18 mouse cellular contexts compared by ENCODE assay signal in genomic region chr5:128620408-128620807, GRCm38 (mm10). TPM values are rescaled to one million over a fixed set of nuclear protein-coding genes. Genes with fewer than 3 reads are reported as not detected.
A peak's percentile ranks its signal among the peaks of the same experiment; 100 is the strongest.
DNase-seq lines count a peak whose midpoint lies in the region; ATAC-seq and TF ChIP-seq lines count a peak whose summit lies in the region.
"Had no signal": no experiment of that assay in that cellular context is flagged by ENCODE, and none has a peak within 500 bp of the region (broad histone marks: within the 10 kb centered on the region; RNA-seq: fewer than 3 reads in every experiment).

No protein-coding gene starts in this region.

- H3K4me3 ChIP-seq in intestine, embryonic 15.5 days (replicated peaks) = no peak overlapping the region
- no peak overlapping the region for H3K4me3 ChIP-seq in intestine, postnatal 0 days (ENCODE audit: low read depth, low read length)
- no peak overlapping the region for H3K4me3 ChIP-seq in embryonic facial prominence, embryonic 11.5 days (ENCODE audit: low read depth, low read length)
- no peak overlapping the region for H3K4me3 ChIP-seq in limb, embryonic 11.5 days (ENCODE audit: low read depth, low read length)
- no peak overlapping the region for H3K4me3 ChIP-seq in neural tube, embryonic 12.5 days

- H3K4me2 ChIP-seq in intestine, embryonic 15.5 days (replicated peaks) = no peak overlapping the region
- no peak overlapping the region for H3K4me2 ChIP-seq in intestine, postnatal 0 days (replicated peaks; ENCODE audit: low read depth)
- H3K4me2 ChIP-seq in embryonic facial prominence, embryonic 11.5 days (ENCODE audit: low read depth, low read length) = peak overlapping the region; percentile 10; the same call in 1 of the 2 replicates
- peak overlapping the region; percentile 7; the same call in 1 of the 2 replicates for H3K4me2 ChIP-seq in limb, embryonic 11.5 days (ENCODE audit: low read depth, severe bottlenecking)
- H3K4me2 ChIP-seq in neural tube, embryonic 12.5 days (replicated peaks) = peak overlapping the region; percentile 22
- H3K4me2 ChIP-seq: heart, embryonic 11.5 days had no signal

- no peaks in the 10 kb centered on the region for H3K36me3 ChIP-seq in intestine, embryonic 15.5 days
- H3K36me3 ChIP-seq in intestine, postnatal 0 days (ENCODE audit: control insufficient read depth, insufficient read depth) = no peaks in the 10 kb centered on the region
- H3K36me3 ChIP-seq in embryonic facial prominence, embryonic 11.5 days (replicated peaks; ENCODE audit: control insufficient read depth, insufficient read depth, low read depth, low read length) = no peaks in the 10 kb centered on the region
- no peaks in the 10 kb centered on the region for H3K36me3 ChIP-seq in limb, embryonic 11.5 days (ENCODE audit: control insufficient read depth, insufficient read depth, low read length)
- H3K36me3 ChIP-seq in neural tube, embryonic 12.5 days = no peaks in the 10 kb centered on the region

- no peak for DNase-seq in embryonic facial prominence, embryonic 11.5 days (ENCODE audit: low spot score)
- peak; percentile 64 for DNase-seq in limb, embryonic 11.5 days (ENCODE audit: low spot score)
- no peak for DNase-seq in adrenal gland, postnatal 14 days
- DNase-seq in thymus, postnatal 14 days = no peak
- DNase-seq in T-cell, adult 2 months (ENCODE audit: low spot score) = no peak
- DNase-seq: cerebellum, postnatal 36 days; gastrocnemius, postnatal 14 days; heart, postnatal 36 days; kidney, adult 18-20 months; lung, postnatal 36 days; right cerebral cortex, postnatal 14 days; thymus, postnatal 4 days had no signal

- no peak for TF ChIP-seq CTCF in intestine, postnatal 0 days (IDR thresholded peaks at IDR 0.05; ENCODE audit: low read depth)

- no peaks in the 10 kb centered on the region for H3K9me3 ChIP-seq in intestine, embryonic 15.5 days
- no peaks in the 10 kb centered on the region for H3K9me3 ChIP-seq in intestine, postnatal 0 days (ENCODE audit: control insufficient read depth)
- H3K9me3 ChIP-seq in embryonic facial prominence, embryonic 11.5 days (replicated peaks; ENCODE audit: control insufficient read depth, low read length) = no peaks in the 10 kb centered on the region
- no peaks in the 10 kb centered on the region for H3K9me3 ChIP-seq in limb, embryonic 11.5 days (ENCODE audit: control insufficient read depth, low read length)
- H3K9me3 ChIP-seq in neural tube, embryonic 12.5 days = no peaks in the 10 kb centered on the region

- no peak overlapping the region for H3K9ac ChIP-seq in intestine, embryonic 15.5 days
- H3K9ac ChIP-seq in intestine, postnatal 0 days (ENCODE audit: low read depth, low read length) = no peak overlapping the region
- no peak overlapping the region for H3K9ac ChIP-seq in embryonic facial prominence, embryonic 11.5 days (replicated peaks; ENCODE audit: low read length)
- no peak overlapping the region for H3K9ac ChIP-seq in limb, embryonic 11.5 days (ENCODE audit: low read length)
- no peak overlapping the region for H3K9ac ChIP-seq in neural tube, embryonic 12.5 days
- H3K9ac ChIP-seq: liver, embryonic 14.5 days had no signal

- no peak overlapping the region for H3K27ac ChIP-seq in intestine, embryonic 15.5 days
- no peak overlapping the region for H3K27ac ChIP-seq in intestine, postnatal 0 days (ENCODE audit: low read depth, low read length)
- H3K27ac ChIP-seq in embryonic facial prominence, embryonic 11.5 days (replicated peaks; ENCODE audit: low read depth, low read length) = peak overlapping the region; percentile 76
- H3K27ac ChIP-seq in limb, embryonic 11.5 days (replicated peaks; ENCODE audit: low read depth, low read length) = peak overlapping the region; percentile 83
- H3K27ac ChIP-seq in neural tube, embryonic 12.5 days = no peak overlapping the region
- H3K27ac ChIP-seq: liver, embryonic 14.5 days had no signal

- peak; percentile 44; the same call in 1 of the 2 replicates for ATAC-seq in intestine, embryonic 15.5 days
- ATAC-seq in intestine, postnatal 0 days = no peak
- no peak for ATAC-seq in embryonic facial prominence, embryonic 11.5 days (replicated peaks; ENCODE audit: insufficient number of reproducible peaks, low FRiP score, low TSS enrichment, low read depth)
- no peak; the same call in 1 of the 2 replicates for ATAC-seq in limb, embryonic 11.5 days (ENCODE audit: insufficient number of reproducible peaks, low FRiP score, low TSS enrichment, low read depth)
- ATAC-seq in neural tube, embryonic 12.5 days (ENCODE audit: low FRiP score, low read depth) = no peak

- H3K4me1 ChIP-seq in intestine, embryonic 15.5 days (replicated peaks) = peaks cover 8% of the 10 kb centered on the region; the same call in 1 of the 2 replicates
- no peaks in the 10 kb centered on the region for H3K4me1 ChIP-seq in intestine, postnatal 0 days (replicated peaks; ENCODE audit: control insufficient read depth, insufficient read depth, low read length)
- peaks cover 14% of the 10 kb centered on the region for H3K4me1 ChIP-seq in embryonic facial prominence, embryonic 11.5 days (ENCODE audit: control insufficient read depth, insufficient read depth, low read length)
- peaks cover 40% of the 10 kb centered on the region for H3K4me1 ChIP-seq in limb, embryonic 11.5 days (ENCODE audit: control insufficient read depth, insufficient read depth, low read length)
- H3K4me1 ChIP-seq in neural tube, embryonic 12.5 days = peaks cover 31% of the 10 kb centered on the region

- H3K27me3 ChIP-seq in intestine, embryonic 15.5 days (replicated peaks) = no peaks in the 10 kb centered on the region
- H3K27me3 ChIP-seq in intestine, postnatal 0 days (replicated peaks; ENCODE audit: control insufficient read depth, insufficient read depth, low read length) = no peaks in the 10 kb centered on the region
- H3K27me3 ChIP-seq in embryonic facial prominence, embryonic 11.5 days (ENCODE audit: control insufficient read depth, insufficient read depth, low read length) = no peaks in the 10 kb centered on the region
- no peaks in the 10 kb centered on the region for H3K27me3 ChIP-seq in limb, embryonic 11.5 days (ENCODE audit: control insufficient read depth, insufficient read depth, low read length)
- H3K27me3 ChIP-seq in neural tube, embryonic 12.5 days (replicated peaks) = no peaks in the 10 kb centered on the region

- WGBS in intestine, embryonic 15.5 days = 5% methylated on average over 9 of the region's 9 CpGs
- WGBS in intestine, postnatal 0 days = 10% methylated on average over 9 of the region's 9 CpGs
- WGBS in embryonic facial prominence, embryonic 11.5 days = 3% methylated on average over 9 of the region's 9 CpGs
- under 1% methylated on average over 9 of the region's 9 CpGs for WGBS in limb, embryonic 11.5 days
- 3% methylated on average over 9 of the region's 9 CpGs for WGBS in neural tube, embryonic 12.5 days

RNA-seq across cellular contexts. Expression of gene Fzd10, which starts 19.8 kb away (rescaled TPM):
- 0.90 and 1.0 TPM in 2 replicates for polyA plus RNA-seq in intestine, embryonic 15.5 days (2015; fragmentation: Nextera tagmentation; extraction: Ambion mirVana)
- polyA plus RNA-seq in intestine, postnatal 0 days (2015; fragmentation: Nextera tagmentation; extraction: Ambion mirVana) = 0.16 and 0.21 TPM in 2 replicates
- polyA plus RNA-seq in embryonic facial prominence, embryonic 11.5 days (2014; fragmentation: Nextera tagmentation; extraction: Ambion mirVana) = 5.5 and 5.6 TPM in 2 replicates
- polyA plus RNA-seq in limb, embryonic 11.5 days (2014; fragmentation: Nextera tagmentation; extraction: Ambion mirVana) = 7.9 and 8.5 TPM in 2 replicates
- polyA plus RNA-seq in neural tube, embryonic 12.5 days (2016; fragmentation: Nextera tagmentation; extraction: Ambion mirVana) = 20.4 and 23.1 TPM in 2 replicates
- 0.19 and 0.98 TPM in 2 replicates for total RNA-seq in adrenal gland, postnatal 14 days (2021)
- total RNA-seq: MEL had no signal

Comparison
In these comparisons a context has a peak if more than half of its experiments do, and no peak if none do; other contexts are left out.
1. H3K27ac ChIP-seq: peak in embryonic facial prominence, embryonic 11.5 days (single experiment) and limb, embryonic 11.5 days (single experiment); none in intestine, embryonic 15.5 days (single experiment), intestine, postnatal 0 days (single experiment) and neural tube, embryonic 12.5 days (single experiment).
2. H3K4me2 ChIP-seq: peak in embryonic facial prominence, embryonic 11.5 days (single experiment), limb, embryonic 11.5 days (single experiment) and neural tube, embryonic 12.5 days (single experiment); none in intestine, embryonic 15.5 days (single experiment) and intestine, postnatal 0 days (single experiment).